Mouse (Mus musculus): ENCODE data around the gene Trhr2.

DNA sequence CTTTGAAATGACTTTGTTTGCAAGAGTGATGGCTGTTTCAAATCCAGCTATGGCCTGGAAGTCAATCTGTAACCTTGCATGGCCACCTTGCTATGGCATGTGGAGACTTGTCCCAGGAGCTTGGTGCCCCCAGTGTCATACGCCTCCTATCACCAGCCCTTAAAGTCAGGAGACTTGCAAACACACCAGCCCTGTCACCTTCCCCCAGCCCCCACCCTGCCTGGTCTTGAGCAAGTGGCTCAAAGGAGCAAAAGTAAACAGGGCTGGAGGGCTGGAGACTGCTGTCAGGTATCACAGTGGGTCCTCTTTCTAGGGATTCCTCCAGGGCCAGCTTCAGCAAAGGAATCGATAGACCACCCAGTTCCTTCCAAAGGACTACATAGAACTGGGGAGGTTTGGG, 49.4 kb downstream of the Trhr2 start:
- TF ChIP-seq POLR2A (IDR thresholded peaks at IDR 0.05; ENCODE audit: low read depth, low read length) (no peak), CTCF (conservative IDR thresholded peaks at IDR 0.05; ENCODE audit: insufficient read depth, insufficient read length, low read depth, low read length) (no peak)
